Mouse (Mus musculus): ENCODE data around the gene Phf24. TPM values are rescaled to one million over a fixed set of nuclear protein-coding genes. Genes with fewer than 3 reads are reported as not detected.

Gene Phf24
- polyA plus RNA-seq, 1 experiment from 2014 or later = 0.79 TPM

- no peak for ATAC-seq (ENCODE audit: low FRiP score, low TSS enrichment)
- WGBS = 59% methylated on average over 1 of the region's 1 CpGs
- no peaks in the 10 kb centered on the region for H3K9me3 ChIP-seq (ENCODE audit: low read length)
Measured at GRCm38 (mm10) chr4:42903942-42904341, 12.5 kb upstream of the Phf24 start.

GRCm38 (mm10) chr4:42904523-42904922, 11.9 kb upstream of the Phf24 start:
- no peak overlapping the region for H3K4me2 ChIP-seq (replicated peaks; ENCODE audit: low read depth, low read length)
- no peak overlapping the region for H3K9ac ChIP-seq (replicated peaks; ENCODE audit: low read length)
- H3K4me3 ChIP-seq (ENCODE audit: low read length) = no peak overlapping the region
- no peak for ATAC-seq (ENCODE audit: low FRiP score, low TSS enrichment)
- no peaks in the 10 kb centered on the region for H3K4me1 ChIP-seq (ENCODE audit: insufficient read depth, low read length)
- H3K9me3 ChIP-seq (ENCODE audit: low read length) = no peaks in the 10 kb centered on the region
- 91% methylated on average over 3 of the region's 3 CpGs for WGBS
- no peaks in the 10 kb centered on the region for H3K36me3 ChIP-seq (ENCODE audit: insufficient read depth, low read length)
- H3K27ac ChIP-seq (ENCODE audit: low read length) = no peak overlapping the region
- no peaks in the 10 kb centered on the region for H3K27me3 ChIP-seq (ENCODE audit: insufficient read depth, low read length)

More at GRCm38 (mm10) chr4:42903942-42904341, 12.5 kb upstream of the Phf24 start:
- Histone ChIP-seq H3K4me3 (ENCODE audit: low read length) (no peak overlapping the region), H3K27me3 (ENCODE audit: insufficient read depth, low read length) (no peaks in the 10 kb centered on the region), H3K27ac (ENCODE audit: low read length) (no peak overlapping the region), H3K4me1 (ENCODE audit: insufficient read depth, low read length) (no peaks in the 10 kb centered on the region), H3K36me3 (ENCODE audit: insufficient read depth, low read length) (no peaks in the 10 kb centered on the region), H3K9ac (replicated peaks; ENCODE audit: low read length) (no peak overlapping the region), H3K4me2 (replicated peaks; ENCODE audit: low read depth, low read length) (no peak overlapping the region)

GRCm38 (mm10) chr4:42904966-42905365, 11.5 kb upstream of the Phf24 start:
- Histone ChIP-seq H3K4me3 (ENCODE audit: low read length) (no peak overlapping the region), H3K27ac (ENCODE audit: low read length) (no peak overlapping the region), H3K27me3 (ENCODE audit: insufficient read depth, low read length) (no peaks in the 10 kb centered on the region), H3K36me3 (ENCODE audit: insufficient read depth, low read length) (no peaks in the 10 kb centered on the region), H3K9ac (replicated peaks; ENCODE audit: low read length) (no peak overlapping the region), H3K9me3 (ENCODE audit: low read length) (no peaks in the 10 kb centered on the region), H3K4me2 (replicated peaks; ENCODE audit: low read depth, low read length) (no peak overlapping the region), H3K4me1 (ENCODE audit: insufficient read depth, low read length) (no peaks in the 10 kb centered on the region)
- 82% methylated on average over 6 of the region's 6 CpGs for WGBS
- no peak for ATAC-seq (ENCODE audit: low FRiP score, low TSS enrichment)

GRCm38 (mm10) chr4:42913391-42913790, 3.1 kb upstream of the Phf24 start:
- ATAC-seq (ENCODE audit: low FRiP score, low TSS enrichment) = no peak
- H3K9ac ChIP-seq (replicated peaks; ENCODE audit: low read length) = no peak overlapping the region
- H3K4me3 ChIP-seq (ENCODE audit: low read length) = no peak overlapping the region
- H3K9me3 ChIP-seq (ENCODE audit: low read length) = no peaks in the 10 kb centered on the region
- 0 out of 2 replicates have a peak, but pooled peaks cover 7% of the 10 kb centered on the region for H3K4me1 ChIP-seq (ENCODE audit: insufficient read depth, low read length)
- peaks cover 44% of the 10 kb centered on the region for H3K27me3 ChIP-seq (ENCODE audit: insufficient read depth, low read length)
- H3K27ac ChIP-seq (ENCODE audit: low read length) = no peak overlapping the region
- no peak overlapping the region for H3K4me2 ChIP-seq (replicated peaks; ENCODE audit: low read depth, low read length)
- 43% methylated on average over 10 of the region's 10 CpGs for WGBS
- H3K36me3 ChIP-seq (ENCODE audit: insufficient read depth, low read length) = no peaks in the 10 kb centered on the region

GRCm38 (mm10) chr4:42915311-42915710, 1.1 kb upstream of the Phf24 start:
- WGBS = 71% methylated on average over 12 of the region's 12 CpGs
- H3K4me2 ChIP-seq (replicated peaks; ENCODE audit: low read depth, low read length) = no peak overlapping the region
- no peak for ATAC-seq (ENCODE audit: low FRiP score, low TSS enrichment)

GRCm38 (mm10) chr4:42915966-42916365, 494 bp upstream of the Phf24 start:
- WGBS = 76% methylated on average over 1 of the region's 1 CpGs
- no peak overlapping the region for H3K9ac ChIP-seq (replicated peaks; ENCODE audit: low read length)
- H3K4me2 ChIP-seq (replicated peaks; ENCODE audit: low read depth, low read length) = no peak overlapping the region
- H3K36me3 ChIP-seq (ENCODE audit: insufficient read depth, low read length) = no peaks in the 10 kb centered on the region
- H3K27me3 ChIP-seq (ENCODE audit: insufficient read depth, low read length) = peaks cover 56% of the 10 kb centered on the region
- no peak for ATAC-seq (ENCODE audit: low FRiP score, low TSS enrichment)
- H3K9me3 ChIP-seq (ENCODE audit: low read length) = no peaks in the 10 kb centered on the region
- no peak overlapping the region for H3K4me3 ChIP-seq (ENCODE audit: low read length)
- H3K27ac ChIP-seq (ENCODE audit: low read length) = no peak overlapping the region
- H3K4me1 ChIP-seq (ENCODE audit: insufficient read depth, low read length) = 0 out of 2 replicates have a peak, but pooled peaks cover 7% of the 10 kb centered on the region

More at GRCm38 (mm10) chr4:42915311-42915710, 1.1 kb upstream of the Phf24 start:
- H3K4me3 ChIP-seq (ENCODE audit: low read length) = no peak overlapping the region
- H3K27ac ChIP-seq (ENCODE audit: low read length) = no peak overlapping the region
- H3K9ac ChIP-seq (replicated peaks; ENCODE audit: low read length) = no peak overlapping the region
- H3K4me1 ChIP-seq (ENCODE audit: insufficient read depth, low read length) = 0 out of 2 replicates have a peak, but pooled peaks cover 7% of the 10 kb centered on the region
- peaks cover 51% of the 10 kb centered on the region for H3K27me3 ChIP-seq (ENCODE audit: insufficient read depth, low read length)
- H3K9me3 ChIP-seq (ENCODE audit: low read length) = no peaks in the 10 kb centered on the region
- H3K36me3 ChIP-seq (ENCODE audit: insufficient read depth, low read length) = no peaks in the 10 kb centered on the region

- H3K9me3 ChIP-seq (ENCODE audit: low read length) = no peaks in the 10 kb centered on the region
- no peak overlapping the region for H3K27ac ChIP-seq (ENCODE audit: low read length)
- H3K36me3 ChIP-seq (ENCODE audit: insufficient read depth, low read length) = no peaks in the 10 kb centered on the region
- peaks cover 59% of the 10 kb centered on the region for H3K27me3 ChIP-seq (ENCODE audit: insufficient read depth, low read length)
- peak overlapping the region; percentile 60 for H3K9ac ChIP-seq (replicated peaks; ENCODE audit: low read length)
- whole genome bisulfite sequencing = 3% methylated on average over 26 of the region's 26 CpGs
- 0 out of 2 replicates have a peak, but pooled peaks cover 7% of the 10 kb centered on the region for H3K4me1 ChIP-seq (ENCODE audit: insufficient read depth, low read length)
- peak overlapping the region; percentile 76 for H3K4me2 ChIP-seq (replicated peaks; ENCODE audit: low read depth, low read length)
- peak overlapping the region; percentile 59 for H3K4me3 ChIP-seq (ENCODE audit: low read length)
- ATAC-seq (ENCODE audit: low FRiP score, low TSS enrichment) = peak; percentile 71
Measured at GRCm38 (mm10) chr4:42917402-42917774, 928 bp downstream of the Phf24 start.

GRCm38 (mm10) chr4:42920726-42921125, 4.3 kb downstream of the Phf24 start:
- 0 out of 2 replicates have a peak, but pooled peaks cover 7% of the 10 kb centered on the region for H3K4me1 ChIP-seq (ENCODE audit: insufficient read depth, low read length)
- no peak overlapping the region for H3K4me3 ChIP-seq (ENCODE audit: low read length)
- no peak for ATAC-seq (ENCODE audit: low FRiP score, low TSS enrichment)
- H3K9me3 ChIP-seq (ENCODE audit: low read length) = no peaks in the 10 kb centered on the region
- H3K36me3 ChIP-seq (ENCODE audit: insufficient read depth, low read length) = no peaks in the 10 kb centered on the region
- WGBS = 79% methylated on average over 9 of the region's 9 CpGs
- no peak overlapping the region for H3K4me2 ChIP-seq (replicated peaks; ENCODE audit: low read depth, low read length)
- peaks cover 41% of the 10 kb centered on the region for H3K27me3 ChIP-seq (ENCODE audit: insufficient read depth, low read length)
- H3K9ac ChIP-seq (replicated peaks; ENCODE audit: low read length) = no peak overlapping the region
- no peak overlapping the region for H3K27ac ChIP-seq (ENCODE audit: low read length)

GRCm38 (mm10) chr4:42921536-42921935, 5.1 kb downstream of the Phf24 start:
- Histone ChIP-seq H3K27me3 (ENCODE audit: insufficient read depth, low read length) (peaks cover 34% of the 10 kb centered on the region), H3K9me3 (ENCODE audit: low read length) (no peaks in the 10 kb centered on the region)
- WGBS = 86% methylated on average over 2 of the region's 2 CpGs

GRCm38 (mm10) chr4:42922056-42922455, 5.6 kb downstream of the Phf24 start:
- no peaks in the 10 kb centered on the region for H3K36me3 ChIP-seq (ENCODE audit: insufficient read depth, low read length)
- 68% methylated on average over 6 of the region's 6 CpGs for WGBS
- H3K4me1 ChIP-seq (ENCODE audit: insufficient read depth, low read length) = 0 out of 2 replicates have a peak, but pooled peaks cover 4% of the 10 kb centered on the region
- ATAC-seq (ENCODE audit: low FRiP score, low TSS enrichment) = no peak
- H3K27me3 ChIP-seq (ENCODE audit: insufficient read depth, low read length) = peaks cover 29% of the 10 kb centered on the region
- H3K27ac ChIP-seq (ENCODE audit: low read length) = no peak overlapping the region
- H3K4me2 ChIP-seq (replicated peaks; ENCODE audit: low read depth, low read length) = no peak overlapping the region
- no peak overlapping the region for H3K4me3 ChIP-seq (ENCODE audit: low read length)
- H3K9ac ChIP-seq (replicated peaks; ENCODE audit: low read length) = no peak overlapping the region
- no peaks in the 10 kb centered on the region for H3K9me3 ChIP-seq (ENCODE audit: low read length)

More at GRCm38 (mm10) chr4:42921536-42921935, 5.1 kb downstream of the Phf24 start:
- Histone ChIP-seq H3K27ac (ENCODE audit: low read length) (no peak overlapping the region), H3K36me3 (ENCODE audit: insufficient read depth, low read length) (no peaks in the 10 kb centered on the region), H3K4me1 (ENCODE audit: insufficient read depth, low read length) (0 out of 2 replicates have a peak, but pooled peaks cover 6% of the 10 kb centered on the region), H3K4me3 (ENCODE audit: low read length) (no peak overlapping the region), H3K9ac (replicated peaks; ENCODE audit: low read length) (no peak overlapping the region), H3K4me2 (replicated peaks; ENCODE audit: low read depth, low read length) (no peak overlapping the region)
- ATAC-seq (ENCODE audit: low FRiP score, low TSS enrichment) = no peak
